Mouse (Mus musculus): ENCODE data around the gene Fam92b. TPM values are rescaled to one million over a fixed set of nuclear protein-coding genes. Genes with fewer than 3 reads are reported as not detected.

Fam92b gene
- total RNA-seq, 2 experiments from 2014 or later = 0.33 TPM; not detected in 1

- DNase-seq (ENCODE audit: low spot score in 2 of 2) = no peak
These were observed 58.4 kb downstream of the Fam92b start for GRCm38 (mm10) chr8:120118847-120119246.

- DNase-seq (ENCODE audit: low spot score in 2 of 2) = no peak
These were observed 59.1 kb downstream of the Fam92b start for GRCm38 (mm10) chr8:120118162-120118561.

- no peak for DNase-seq (ENCODE audit: low spot score in 2 of 2)
These were observed 60.7 kb downstream of the Fam92b start for GRCm38 (mm10) chr8:120116600-120116999.

Other genes starting within 250 kb of the Fam92b start
- gene Crispld2, start 185.0 kb downstream of the Fam92b start, total RNA-seq (2021) = 1 to 10 TPM; 1.6 to 2.1 TPM
- 10 to 100 TPM; 39.1 to 42.1 TPM for gene Zdhhc7, start 76.0 kb downstream of the Fam92b start, total RNA-seq (2021)
- gene 6430548M08Rik, start 63.3 kb downstream of the Fam92b start, total RNA-seq (2021) = 100 to 1,000 TPM; 108 to 110 TPM
- gene Gse1, start 51.0 kb upstream of the Fam92b start, total RNA-seq (2021) = 100 to 1,000 TPM in 1 of 2 experiments, 10 to 100 TPM in 1; 94.0 to 107 TPM

All from layer of hippocampus, postnatal 14 days (tissue).